Mouse (Mus musculus): Measurements from ENCODE around the gene Gm26602.
A peak's percentile ranks its signal among the peaks of the same experiment; 100 is the strongest.
"Not testable (repeated sequence)": the region's sequence is repeated elsewhere in the genome, so short reads cannot be mapped to it uniquely, and the experiment has no call there.

The Gm26602 gene

DNA sequence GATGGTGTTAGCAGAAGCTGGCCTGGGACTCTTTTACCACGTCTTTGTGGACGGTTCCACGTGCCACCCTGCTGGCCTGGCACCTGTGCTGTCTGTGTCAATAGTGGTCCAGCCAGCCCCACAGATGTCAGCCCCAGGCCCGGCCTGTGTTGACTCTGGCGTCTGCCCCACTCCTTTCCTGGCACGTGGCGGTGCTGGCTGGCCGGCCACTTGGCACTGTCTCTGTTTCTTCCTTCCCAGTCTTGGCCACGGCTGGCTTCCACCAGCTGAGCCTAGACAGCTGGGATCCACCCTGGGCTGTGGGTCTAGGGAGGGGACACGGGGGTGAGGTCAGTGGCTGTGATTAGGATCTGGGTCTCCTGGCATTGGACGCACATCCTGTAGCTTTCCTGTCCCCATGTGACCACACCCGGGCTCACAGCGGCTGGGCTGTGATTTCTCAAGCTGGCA lies 23.6 kb downstream of the Gm26602 start:
- DNase-seq = no peak

GRCm38 (mm10) chr10:79934794-79935569 lies 24.3 kb downstream of the Gm26602 start:
- no peak for DNase-seq

GRCm38 (mm10) chr10:79936284-79936910 lies 25.7 kb downstream of the Gm26602 start:
- DNase-seq = no peak

- peak; percentile 64 for DNase-seq
These were observed 26.3 kb downstream of the Gm26602 start for GRCm38 (mm10) chr10:79936911-79937441.

GRCm38 (mm10) chr10:79937775-79938526 lies 27.3 kb downstream of the Gm26602 start:
- no peak for DNase-seq

DNA sequence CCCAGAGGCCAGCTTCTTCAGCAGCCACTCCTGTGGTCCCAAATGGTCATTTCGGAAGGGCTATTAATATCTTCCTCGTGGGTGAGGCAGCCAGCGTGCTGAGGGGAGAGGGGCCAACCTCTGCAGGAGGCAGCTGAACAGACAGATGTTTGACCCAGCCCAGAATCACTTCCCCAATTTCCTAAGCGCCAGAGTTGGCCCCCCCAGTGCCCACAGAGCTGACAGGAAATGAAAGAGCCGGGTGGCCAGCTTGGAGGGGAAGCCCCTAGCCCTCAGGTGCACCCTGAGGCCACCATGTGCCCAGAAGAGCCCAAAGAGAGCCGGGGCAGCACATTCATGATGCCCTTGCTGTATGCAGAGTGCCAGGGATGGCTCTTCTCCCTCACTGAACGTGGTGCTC lies 30.1 kb downstream of the Gm26602 start:
- no peak for DNase-seq

GRCm38 (mm10) chr10:79942988-79943387 lies 32.3 kb downstream of the Gm26602 start:
- DNase-seq = no peak

DNA sequence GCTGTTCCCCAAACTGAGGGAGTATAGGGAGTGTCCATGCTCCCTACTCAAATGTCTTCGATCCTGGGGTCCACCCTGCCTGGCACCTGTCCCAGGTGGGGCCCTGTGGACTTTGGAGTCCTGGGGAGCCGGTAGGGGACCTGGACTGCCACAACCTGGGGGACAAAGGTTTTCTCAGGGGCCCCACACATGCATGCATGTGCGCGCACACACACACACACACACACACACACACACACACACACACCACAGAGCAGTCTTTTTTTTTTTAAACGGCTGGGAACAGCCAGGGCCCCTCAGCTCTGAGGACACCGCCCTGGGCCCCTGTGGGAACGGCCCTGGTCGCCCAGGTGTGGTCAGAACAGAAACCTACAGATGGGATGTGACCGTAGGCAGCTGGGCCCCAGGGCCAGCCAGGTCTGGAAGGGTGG lies 32.8 kb downstream of the Gm26602 start:
- no peak for DNase-seq

- DNase-seq = no peak
These were observed 35.0 kb downstream of the Gm26602 start for GRCm38 (mm10) chr10:79945507-79946234.

GRCm38 (mm10) chr10:79946752-79947322 lies 36.2 kb downstream of the Gm26602 start:
- no peak for DNase-seq

DNA sequence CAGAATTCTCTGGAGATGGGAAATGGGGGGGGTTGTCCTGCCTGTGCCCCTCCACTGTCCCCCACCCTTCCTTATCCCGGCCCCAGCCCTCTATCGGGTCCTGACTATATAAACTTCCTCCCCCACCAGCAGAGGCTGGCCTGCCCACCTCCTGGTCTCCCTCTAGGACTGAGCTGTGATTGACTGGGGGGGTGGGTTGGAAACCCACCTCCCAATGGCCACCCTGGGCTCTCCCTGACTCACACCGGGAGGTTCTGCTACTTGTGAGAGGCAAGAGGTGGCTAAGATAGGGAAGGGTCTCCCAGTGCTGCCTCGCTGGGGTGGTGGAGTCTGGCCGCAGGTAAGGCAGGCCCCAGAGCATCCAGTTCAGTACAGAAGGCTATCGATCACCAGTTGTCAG lies 36.8 kb downstream of the Gm26602 start:
- no peak for DNase-seq

DNA sequence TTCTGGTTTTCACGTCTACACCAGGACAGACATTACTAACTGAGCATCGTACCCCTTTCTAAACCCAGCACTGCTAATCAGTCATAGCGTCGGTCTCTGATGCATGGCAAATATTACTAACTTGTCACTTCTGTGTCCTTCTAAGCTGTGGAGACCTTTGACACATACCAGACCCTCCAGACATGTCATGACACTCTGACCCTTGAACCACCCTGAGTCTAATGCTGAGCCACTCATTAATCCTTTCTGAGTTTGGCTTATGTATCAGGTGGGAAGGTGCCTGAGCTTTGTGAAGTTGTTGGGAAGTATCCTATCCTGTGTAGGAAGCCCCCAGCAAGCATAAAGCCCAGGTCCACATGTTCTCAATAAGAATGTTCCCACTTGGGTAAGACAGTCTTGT lies 39.2 kb downstream of the Gm26602 start:
- DNase-seq = no peak

- DNase-seq = no peak
These were observed 40.0 kb downstream of the Gm26602 start for GRCm38 (mm10) chr10:79950661-79951060.

GRCm38 (mm10) chr10:79953946-79954345 lies 43.3 kb downstream of the Gm26602 start:
- DNase-seq = no peak

DNA sequence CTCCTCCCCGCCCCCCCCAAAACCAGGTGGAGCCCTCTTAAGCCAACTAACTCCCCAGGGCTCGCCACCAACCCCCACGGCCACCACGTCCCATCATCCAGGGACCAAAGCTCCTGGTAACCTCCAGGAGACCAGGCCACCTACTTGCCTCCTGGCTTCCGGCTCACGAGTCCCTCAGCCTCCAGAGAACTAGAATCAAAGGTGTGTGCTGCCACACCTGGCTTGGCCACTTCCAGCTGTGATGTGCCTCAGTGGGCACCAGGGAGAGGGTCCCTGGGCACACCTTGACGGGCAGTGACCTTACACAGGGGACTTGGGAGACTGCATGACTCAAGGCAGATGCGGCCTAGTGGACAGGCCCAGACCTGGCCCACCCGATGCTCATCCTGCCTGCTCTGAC lies 45.0 kb downstream of the Gm26602 start:
- no peak for DNase-seq

DNA sequence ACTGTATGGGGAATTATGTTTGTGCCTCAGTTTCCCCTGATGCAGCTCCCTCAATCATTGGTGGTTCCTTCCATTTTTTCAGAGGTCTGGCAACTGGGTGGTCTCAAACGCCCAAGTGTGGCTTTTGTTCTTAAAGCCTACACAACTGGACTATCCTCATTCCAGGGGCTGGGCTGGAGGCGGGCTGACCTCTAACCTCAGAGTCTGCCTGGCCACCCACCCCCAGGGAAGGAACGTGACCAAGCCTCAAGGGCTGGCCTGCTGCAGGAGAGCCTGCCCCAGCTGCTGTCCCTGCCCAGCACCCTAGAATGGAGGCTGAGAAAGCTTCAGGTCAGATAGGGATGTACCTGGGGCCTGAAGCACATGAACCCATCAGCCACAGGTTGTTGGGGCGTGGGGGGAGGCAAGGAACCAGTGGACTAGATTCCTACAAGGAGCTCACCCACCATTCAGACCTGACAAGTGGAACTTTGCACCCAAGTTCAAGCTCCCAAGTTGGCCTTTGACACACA lies 46.0 kb downstream of the Gm26602 start:
- no peak for DNase-seq

DNA sequence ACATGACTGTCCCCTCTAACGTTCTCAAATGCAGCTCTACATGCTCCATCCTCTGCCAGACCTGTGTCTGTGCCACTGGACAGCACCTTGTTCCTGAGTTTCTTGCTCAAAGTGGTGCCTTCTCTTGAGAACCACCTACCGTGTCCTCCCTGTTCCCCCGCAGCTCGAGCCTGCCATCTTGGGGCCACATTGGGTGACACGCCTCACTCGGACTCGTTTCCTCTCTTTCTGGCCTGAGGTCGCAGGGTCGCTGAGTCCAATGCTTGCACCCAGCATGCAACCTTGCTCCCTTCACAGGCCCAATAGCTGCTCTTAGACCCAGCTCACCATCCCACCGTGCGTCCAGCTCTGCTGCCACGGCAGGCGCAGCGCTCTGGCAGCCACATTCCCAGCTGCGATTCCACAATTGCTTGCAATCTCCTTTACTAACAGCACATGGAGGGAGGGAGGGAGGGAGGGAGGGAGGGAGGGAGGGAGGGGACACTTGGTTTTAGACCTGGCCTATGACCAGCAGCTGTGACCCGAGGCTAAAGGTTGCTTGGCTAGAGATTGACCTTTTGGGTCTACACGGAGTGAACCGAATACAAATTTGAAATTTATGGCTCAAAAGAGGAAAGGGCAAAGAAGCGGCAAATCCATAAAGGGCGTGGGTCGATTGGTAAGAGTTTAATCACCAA lies 47.6 kb downstream of the Gm26602 start:
- peak; percentile 77 for DNase-seq

GRCm38 (mm10) chr10:79959412-79959811 lies 48.8 kb downstream of the Gm26602 start:
- DNase-seq = not testable (repeated sequence)

DNA sequence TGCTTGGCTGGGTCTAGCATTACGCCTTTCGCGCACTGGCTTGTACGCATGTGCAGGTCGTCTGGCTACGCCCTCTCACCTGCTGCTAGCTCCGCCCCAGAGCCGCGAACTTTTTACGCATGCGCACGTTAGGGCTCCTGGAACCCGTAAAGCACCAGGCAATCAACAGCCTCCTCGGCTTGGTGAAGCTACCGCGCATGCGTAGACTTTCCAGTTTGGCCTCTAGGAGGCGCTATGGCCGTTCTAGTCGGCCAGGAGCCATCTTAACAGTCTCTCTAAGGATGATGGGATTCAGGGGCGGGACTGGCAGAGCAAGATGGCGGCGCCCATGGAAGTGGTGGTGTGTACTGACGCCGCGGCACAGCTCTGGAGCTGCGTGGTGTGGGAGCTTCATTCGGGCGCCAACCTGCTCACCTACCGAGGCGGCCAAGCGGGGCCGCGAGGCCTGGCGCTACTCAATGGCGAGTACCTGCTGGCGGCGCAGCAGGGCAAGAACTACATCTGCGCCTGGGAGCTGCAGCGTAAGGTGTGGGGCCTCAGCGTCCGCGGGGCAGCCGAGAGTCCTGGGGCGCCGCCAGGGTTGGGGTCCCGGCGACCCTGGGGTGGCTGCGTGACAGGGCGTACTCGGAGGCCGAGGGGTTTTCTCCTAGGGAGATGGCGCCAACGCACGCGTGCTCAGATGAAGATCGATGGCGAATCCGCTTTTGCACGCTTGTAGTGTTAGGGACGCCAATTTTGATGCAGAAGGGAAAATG lies 49.4 kb downstream of the Gm26602 start, which contains the start of gene Wdr18:
Gene Wdr18 (plus strand): TSS at position 306 of the 755 bp plus-strand sequence.
- DNase-seq = peak; percentile 100
